ENCODE assay signal across 13 mouse cellular contexts in the genomic region with DNA sequence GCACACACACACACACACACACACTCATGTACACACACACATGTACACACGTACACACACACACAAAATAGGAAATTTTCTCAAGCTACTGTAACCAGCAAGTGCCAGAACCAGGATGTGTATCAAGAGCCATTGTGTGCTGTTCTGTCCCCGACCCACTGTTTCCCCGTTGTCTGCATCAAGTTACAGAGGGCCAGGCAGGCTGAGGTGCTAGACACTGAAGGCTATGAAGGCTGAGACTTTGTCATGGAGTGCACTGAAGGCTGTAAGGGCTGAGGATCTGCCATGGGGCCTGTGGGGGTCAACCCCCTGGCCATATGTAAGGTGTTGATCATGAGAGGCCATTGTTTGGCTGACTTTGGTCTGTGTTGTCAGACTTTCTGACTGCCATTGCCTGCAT. TPM values are rescaled to one million over a fixed set of nuclear protein-coding genes. Genes with fewer than 3 reads are reported as not detected.
"Had no signal": no experiment of that assay in that cellular context is flagged by ENCODE, and none has a peak within 500 bp of the region (broad histone marks: within the 10 kb centered on the region; RNA-seq: fewer than 3 reads in every experiment).

No protein-coding gene starts in this region.

- H3K27ac ChIP-seq: limb, embryonic 12.5 days; liver, embryonic 13.5 days; lung, embryonic 15.5 days; macrophage had no signal

- ATAC-seq: inflammation-experienced regulatory T-cells, adult 6 months; intestine, postnatal 0 days; liver, postnatal 0 days had no signal

- H3K4me2 ChIP-seq: liver, embryonic 13.5 days had no signal

- H3K4me3 ChIP-seq: limb, embryonic 12.5 days; liver, embryonic 13.5 days; lung, embryonic 15.5 days; megakaryocyte, embryonic 14.5 days had no signal

- H3K36me3 ChIP-seq: limb, embryonic 12.5 days; liver, embryonic 13.5 days; lung, embryonic 15.5 days had no signal

- DNase-seq: kidney, postnatal 25 days; liver; liver, embryonic 13.5 days; liver, postnatal 0 days; lung, postnatal 14 days; thymus, adult 18-20 months; thymus, postnatal 14 days had no signal

- H3K9me3 ChIP-seq: limb, embryonic 12.5 days; liver, embryonic 13.5 days; lung, embryonic 15.5 days had no signal

- H3K27me3 ChIP-seq: limb, embryonic 12.5 days; liver, embryonic 13.5 days; lung, embryonic 15.5 days had no signal

- H3K9ac ChIP-seq: limb, embryonic 12.5 days; liver, embryonic 13.5 days; liver, postnatal 0 days; lung, embryonic 15.5 days had no signal

RNA-seq across cellular contexts. Expression of a gene that starts 15.6 kb away (rescaled TPM):
- polyA plus RNA-seq: macrophage had no signal
